Mouse (Mus musculus): ENCODE measurements around the gene Ssu72.

DNA sequence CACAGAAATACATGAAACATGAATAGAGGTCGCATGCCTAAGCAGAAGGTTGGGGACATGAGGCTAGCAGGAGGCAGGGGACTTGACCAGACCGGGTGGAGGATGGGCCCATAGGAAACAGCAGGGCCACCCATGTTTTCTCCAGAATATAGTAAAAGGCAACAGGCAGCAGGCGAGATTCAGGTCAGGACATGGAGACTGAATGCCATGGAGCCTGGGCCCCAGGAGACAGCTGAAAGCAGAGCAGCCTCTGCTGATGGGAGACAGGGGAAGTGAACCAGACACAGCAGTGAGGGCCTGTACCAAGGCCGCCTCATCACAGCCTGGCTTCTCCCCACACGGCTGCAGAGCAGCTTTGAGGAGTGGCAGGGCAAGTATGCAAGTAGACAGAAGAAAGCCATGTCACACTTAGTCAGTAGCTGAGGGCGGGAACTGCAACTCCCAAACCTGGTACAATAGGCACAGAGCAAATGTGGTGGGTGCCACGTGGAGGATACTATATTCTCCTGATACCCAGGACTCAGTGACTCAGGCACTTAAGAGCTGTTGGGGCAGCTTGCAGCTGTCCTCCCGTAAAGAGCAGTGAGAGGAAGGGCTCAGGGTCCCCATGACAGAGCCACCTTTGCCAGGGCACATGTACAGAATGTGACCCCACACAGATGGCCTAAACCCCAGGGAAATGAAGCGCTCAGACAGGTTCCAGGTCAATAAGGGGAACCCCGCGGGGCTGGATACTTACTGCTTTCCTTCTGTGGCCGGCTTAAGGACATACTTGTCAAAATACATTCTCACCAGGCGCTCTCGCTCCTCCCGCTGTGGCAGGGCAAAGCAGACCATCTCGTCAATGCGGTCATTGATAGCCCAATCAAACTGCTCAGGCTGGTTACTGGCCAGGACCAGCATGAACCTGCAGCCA lies 42.2 kb downstream of the Ssu72 start:
- no peak for TF ChIP-seq CTCF (conservative IDR thresholded peaks at IDR 0.05 in 1 of 2, IDR thresholded peaks at IDR 0.05 in 1 of 2; ENCODE audit: low read depth in 2 of 2, low read length in 2 of 2)
- no peak for TF ChIP-seq MAZ (IDR thresholded peaks at IDR 0.05; ENCODE audit: low read depth, low read length)
- TF ChIP-seq SIN3A (IDR thresholded peaks at IDR 0.05; ENCODE audit: low read length): no peak
- TF ChIP-seq POLR2A (IDR thresholded peaks at IDR 0.05; ENCODE audit: low read depth, low read length): no peak
- no peak for TF ChIP-seq MYC (IDR thresholded peaks at IDR 0.05; ENCODE audit: low read depth, low read length)
- TF ChIP-seq MAX (IDR thresholded peaks at IDR 0.05; ENCODE audit: low read length): no peak
- TF ChIP-seq GABPA (IDR thresholded peaks at IDR 0.05; ENCODE audit: insufficient replicate concordance, low read depth, low read length): no peak
- no peak for TF ChIP-seq NRF1 (IDR thresholded peaks at IDR 0.05; ENCODE audit: low read depth, low read length)
